Mouse (Mus musculus): Measurements from ENCODE around the gene Mrgprg.

Gene Mrgprg

GRCm38 (mm10) chr7:143766893-143767292 is at the start of gene Mrgprg:
Gene Mrgprg, minus strand, starts transcription at chr7:143766993.
- in situ Hi-C loops (cut with MboI, MseI) = no loop called here

GRCm38 (mm10) chr7:143808909-143809308 is 42.1 kb upstream of the Mrgprg start:
- in situ Hi-C loops (cut with MboI, MseI) = no loop called here

GRCm38 (mm10) chr7:143805199-143805624 is 38.4 kb upstream of the Mrgprg start:
- in situ Hi-C loops (cut with MboI, MseI) = no loop called here

- in situ Hi-C loops (cut with MboI, MseI) = no loop called here
Measured at GRCm38 (mm10) chr7:143801195-143802065, 34.6 kb upstream of the Mrgprg start.

- in situ Hi-C loops (cut with MboI, MseI) = no loop called here
Measured at GRCm38 (mm10) chr7:143800770-143801169, 34.0 kb upstream of the Mrgprg start.

- in situ Hi-C loops (cut with MboI, MseI) = no loop called here
Measured at GRCm38 (mm10) chr7:143798783-143799182, 32.0 kb upstream of the Mrgprg start.

GRCm38 (mm10) chr7:143793121-143793520 is 26.3 kb upstream of the Mrgprg start:
- in situ Hi-C loops (cut with MboI, MseI) = no loop called here

GRCm38 (mm10) chr7:143792336-143792985 is 25.7 kb upstream of the Mrgprg start:
- in situ Hi-C loops (cut with MboI, MseI) = no loop called here

GRCm38 (mm10) chr7:143783996-143784829 is 17.4 kb upstream of the Mrgprg start, which contains the start of gene Mrgpre:
Gene Mrgpre, minus strand, starts transcription at chr7:143784500.
- in situ Hi-C loops (cut with MboI, MseI) = no loop called here

- in situ Hi-C loops (cut with MboI, MseI) = no loop called here
Measured at GRCm38 (mm10) chr7:143783378-143783995, 16.7 kb upstream of the Mrgprg start.

- in situ Hi-C loops (cut with MboI, MseI) = loop anchor here (10.0 kb wide), 1 partner anchor 1973 kb away; no protein-coding TSS in a partner anchor
Measured at GRCm38 (mm10) chr7:143777375-143777774, 10.6 kb upstream of the Mrgprg start.

- in situ Hi-C loops (cut with MboI, MseI) = loop anchor here (10.0 kb wide), 1 partner anchor 1971 kb away; no protein-coding TSS in a partner anchor
Measured at GRCm38 (mm10) chr7:143776137-143776536, 9.3 kb upstream of the Mrgprg start.

GRCm38 (mm10) chr7:143769461-143769860 is 2.7 kb upstream of the Mrgprg start:
- in situ Hi-C loops (cut with MboI, MseI) = no loop called here

- in situ Hi-C loops (cut with MboI, MseI) = no loop called here
Measured at GRCm38 (mm10) chr7:143768267-143768666, 1.5 kb upstream of the Mrgprg start.

- in situ Hi-C loops (cut with MboI, MseI) = no loop called here
Measured at GRCm38 (mm10) chr7:143764876-143765530, 1.8 kb downstream of the Mrgprg start.

GRCm38 (mm10) chr7:143763794-143764193 is 3.0 kb downstream of the Mrgprg start:
- in situ Hi-C loops (cut with MboI, MseI) = no loop called here

GRCm38 (mm10) chr7:143758956-143759355 is 7.8 kb downstream of the Mrgprg start:
- in situ Hi-C loops (cut with MboI, MseI) = no loop called here

GRCm38 (mm10) chr7:143757696-143758095 is 9.1 kb downstream of the Mrgprg start:
- in situ Hi-C loops (cut with MboI, MseI) = no loop called here

- in situ Hi-C loops (cut with MboI, MseI) = no loop called here
Measured at GRCm38 (mm10) chr7:143757027-143757390, 9.8 kb downstream of the Mrgprg start.

GRCm38 (mm10) chr7:143756125-143757026 is 10.4 kb downstream of the Mrgprg start, which contains the start of gene Osbpl5:
Gene Osbpl5, minus strand, starts transcription at chr7:143756985.
- in situ Hi-C loops (cut with MboI, MseI) = no loop called here

All from regulatory T cell (primary cell).